Mouse (Mus musculus): Measurements from ENCODE around the gene Fbxo33.

Gene Fbxo33

GRCm38 (mm10) chr12:59198750-59199149, 20.8 kb downstream of the Fbxo33 start:
- in situ Hi-C loops (cut with MboI, MseI): no loop called here

- in situ Hi-C loops (cut with MboI, MseI): no loop called here
These were observed 23.6 kb downstream of the Fbxo33 start for GRCm38 (mm10) chr12:59195941-59196340.

- in situ Hi-C loops (cut with MboI, MseI): no loop called here
These were observed 24.5 kb downstream of the Fbxo33 start for GRCm38 (mm10) chr12:59195065-59195464.

DNA sequence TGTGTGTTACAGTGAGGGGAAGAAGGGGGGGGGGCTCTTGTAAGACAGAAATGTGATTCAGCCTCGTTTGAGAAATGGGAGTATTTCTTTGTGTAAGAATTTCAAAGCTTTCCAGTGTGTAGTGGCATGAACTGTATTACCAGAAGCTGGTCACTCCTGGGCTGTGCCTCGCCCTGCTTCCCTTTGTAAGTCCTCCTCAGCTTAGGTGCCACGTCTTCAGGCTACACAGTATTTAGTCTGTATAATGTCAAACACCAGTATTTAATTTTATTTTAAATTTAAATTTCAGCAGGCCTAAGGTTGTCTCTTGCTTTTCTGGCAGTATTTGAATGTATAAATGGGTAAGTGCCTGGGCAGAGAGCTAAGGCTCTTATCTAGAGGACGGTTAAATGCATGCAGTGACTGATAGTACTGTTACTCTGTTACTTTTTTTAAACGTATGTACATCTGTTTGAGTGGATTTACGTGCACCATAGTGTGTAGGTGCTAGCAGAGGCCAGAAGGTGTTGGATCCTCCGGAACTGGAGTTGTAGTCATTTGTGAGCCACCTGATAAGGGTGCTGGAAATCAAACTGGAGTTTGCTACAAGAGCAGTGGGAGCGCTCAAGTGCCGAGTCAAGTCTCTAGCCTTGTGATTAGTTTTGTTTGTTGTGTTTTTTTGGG, 25.1 kb downstream of the Fbxo33 start:
- in situ Hi-C loops (cut with MboI, MseI): no loop called here

DNA sequence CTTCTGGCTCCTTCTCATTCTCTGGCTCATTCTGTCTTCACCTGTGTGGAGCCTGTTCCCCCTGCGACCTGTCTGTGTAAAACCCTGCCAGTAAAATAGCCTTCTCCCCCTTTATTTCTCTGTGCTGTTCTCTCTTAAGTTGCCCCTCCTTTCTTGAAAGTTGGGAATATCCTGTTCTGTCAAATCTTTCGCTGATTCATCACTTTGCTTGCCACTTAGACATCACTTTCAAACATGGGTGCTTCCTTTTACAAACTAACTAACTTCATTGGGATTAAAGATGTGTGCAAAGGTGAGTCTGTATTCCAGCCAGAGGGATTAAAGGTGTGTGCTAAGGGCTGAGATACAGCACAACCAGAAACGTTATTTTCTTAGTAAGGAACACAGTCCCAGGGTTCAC, 25.9 kb downstream of the Fbxo33 start:
- in situ Hi-C loops (cut with MboI, MseI): no loop called here

- in situ Hi-C loops (cut with MboI, MseI): loop anchor here (5.0 kb wide), 1 partner anchor 41 kb away; no protein-coding TSS in a partner anchor
These were observed 31.3 kb downstream of the Fbxo33 start for GRCm38 (mm10) chr12:59188086-59188682.

GRCm38 (mm10) chr12:59177814-59178213, 41.7 kb downstream of the Fbxo33 start:
- in situ Hi-C loops (cut with MboI, MseI): no loop called here

DNA sequence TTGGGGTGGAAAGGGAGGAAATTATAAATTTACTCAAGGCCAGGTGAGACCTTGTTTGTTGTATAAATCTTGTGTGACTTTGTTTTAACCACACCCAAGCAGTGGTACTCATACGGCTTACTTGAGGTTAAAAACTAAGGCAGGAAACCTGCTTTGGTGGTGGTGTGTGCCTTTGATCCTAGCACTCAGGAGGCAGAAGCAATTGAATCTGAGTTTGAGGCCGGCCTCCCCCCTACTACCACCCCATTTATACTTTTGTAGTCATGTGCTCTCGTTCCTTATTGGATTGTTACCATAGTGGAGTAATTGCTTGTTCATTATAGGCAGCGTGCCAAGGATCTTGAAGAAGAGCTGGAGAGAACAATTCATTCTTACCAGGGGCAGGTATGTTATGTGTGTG, 49.6 kb downstream of the Fbxo33 start:
- in situ Hi-C loops (cut with MboI, MseI): no loop called here

DNA sequence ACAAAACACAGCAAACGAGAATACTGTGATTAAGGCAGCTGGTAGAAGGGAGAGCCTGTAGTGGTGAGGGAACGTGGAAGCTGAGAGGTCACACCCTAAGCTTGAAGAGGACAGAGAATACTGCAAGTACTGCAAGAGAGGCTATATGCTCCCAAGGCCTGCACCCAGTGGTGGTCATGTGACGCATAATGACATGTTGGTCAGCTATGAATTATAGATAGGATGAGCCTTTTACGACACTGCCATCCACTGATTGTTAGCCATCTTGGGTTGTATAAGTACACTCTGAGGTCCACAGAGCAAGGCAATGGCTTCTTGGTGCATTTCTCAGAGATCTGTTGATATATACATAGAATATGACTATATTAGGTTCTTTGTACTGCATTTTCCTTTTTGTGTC, 53.0 kb downstream of the Fbxo33 start:
- in situ Hi-C loops (cut with MboI, MseI): no loop called here

DNA sequence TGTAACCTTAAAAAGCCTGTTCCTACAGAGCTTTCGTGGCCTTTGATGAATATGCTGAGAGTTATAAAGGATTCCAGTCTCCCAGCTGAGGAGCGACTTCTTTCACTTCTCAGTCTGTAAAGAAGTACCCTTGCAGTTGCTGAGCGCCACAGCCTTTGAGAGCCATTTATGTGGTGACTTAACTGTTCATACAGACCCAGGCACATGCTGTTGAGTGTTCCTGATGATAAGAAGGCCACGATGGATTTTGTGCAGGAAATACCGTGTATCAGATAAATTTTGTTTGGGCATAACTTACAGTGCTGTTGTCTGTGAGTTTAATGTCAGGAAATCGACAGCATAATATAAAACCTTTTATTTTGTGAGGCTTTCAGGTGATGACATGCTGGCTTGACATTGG, 55.0 kb downstream of the Fbxo33 start:
- in situ Hi-C loops (cut with MboI, MseI): no loop called here

DNA sequence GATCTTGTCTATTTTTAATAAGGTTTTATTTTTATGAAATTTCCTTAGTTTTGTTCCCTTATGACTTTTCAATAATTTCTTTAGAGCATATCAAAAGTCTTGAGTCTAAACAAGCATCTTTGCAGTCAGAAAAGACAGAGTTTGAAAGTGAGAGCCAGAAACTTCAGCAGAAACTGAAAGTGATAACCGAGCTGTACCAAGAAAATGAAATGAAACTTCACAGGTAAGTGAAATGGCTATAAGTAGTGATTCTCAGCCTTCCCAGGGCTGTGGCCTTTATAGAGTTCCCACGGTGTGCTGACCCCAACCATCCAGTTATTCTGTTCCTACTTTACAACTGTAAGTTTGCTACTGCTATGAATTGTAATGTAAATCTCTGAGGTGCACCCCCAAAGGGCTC, 56.7 kb downstream of the Fbxo33 start:
- in situ Hi-C loops (cut with MboI, MseI): no loop called here

- in situ Hi-C loops (cut with MboI, MseI): no loop called here
These were observed 58.4 kb downstream of the Fbxo33 start for GRCm38 (mm10) chr12:59161091-59161490.

All from T-helper 2 cell (primary cell).